Mouse (Mus musculus): Measurements from ENCODE around the gene Psmd14. TPM values are rescaled to one million over a fixed set of nuclear protein-coding genes. Genes with fewer than 3 reads are reported as not detected.

Psmd14 gene
- polyA plus RNA-seq, 1 experiment: 0.59 TPM

DNA sequence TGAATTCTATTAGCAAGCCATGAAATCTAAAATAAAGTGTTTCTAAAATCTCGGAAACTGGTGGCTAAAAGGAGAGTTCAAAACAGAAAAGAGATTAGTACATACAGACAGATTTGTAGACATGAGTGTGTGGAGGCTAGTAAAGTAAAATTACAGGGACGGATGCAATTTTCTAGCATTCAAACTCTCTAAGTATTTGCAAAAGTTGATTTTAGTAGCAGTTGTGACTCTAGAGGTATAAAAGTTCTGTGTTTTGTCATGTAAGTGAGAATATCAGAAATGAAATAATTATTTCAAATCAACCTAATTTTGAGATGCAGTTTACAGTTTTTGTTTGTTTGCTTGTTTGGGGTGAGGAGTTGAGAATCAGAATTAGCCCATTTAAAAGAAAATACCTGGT lies 96.3 kb downstream of the Psmd14 start:
- no peaks in the 10 kb centered on the region for H3K36me3 ChIP-seq (ENCODE audit: control insufficient read depth)
- peaks cover 10% of the 10 kb centered on the region for H3K4me1 ChIP-seq (ENCODE audit: control insufficient read depth)
- H3K4me3 ChIP-seq (replicated peaks): no peak overlapping the region
- peaks cover 100% of the 10 kb centered on the region for H3K27me3 ChIP-seq (ENCODE audit: control insufficient read depth)
- peaks cover 27% of the 10 kb centered on the region for H3K9me3 ChIP-seq (ENCODE audit: control insufficient read depth, low read length)
- TF ChIP-seq TAL1 (IDR thresholded peaks at IDR 0.05; ENCODE audit: low read length) (no peak), GATA1 (IDR thresholded peaks at IDR 0.05; ENCODE audit: low read length) (no peak)

DNA sequence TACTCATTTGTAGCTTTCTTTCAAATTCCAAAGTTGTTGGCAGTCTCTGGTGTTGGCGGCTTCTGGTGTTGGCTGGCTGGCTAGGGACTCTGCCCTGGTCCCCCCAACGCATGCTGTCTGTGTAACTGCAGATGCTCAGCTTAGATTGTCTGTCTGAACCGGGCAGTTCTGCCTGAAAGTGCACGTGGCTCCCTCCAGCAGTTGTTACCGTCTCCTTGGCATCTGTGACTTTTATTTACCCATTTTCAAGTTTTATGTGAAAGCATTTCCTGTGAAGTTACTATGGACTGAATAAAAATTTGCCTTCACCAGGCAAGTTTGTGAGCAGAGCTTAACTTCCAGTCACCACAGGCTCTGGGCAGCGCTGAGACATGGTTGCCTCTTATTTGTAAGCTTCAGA lies 97.3 kb downstream of the Psmd14 start:
- H3K27me3 ChIP-seq (ENCODE audit: control insufficient read depth): peaks cover 100% of the 10 kb centered on the region
- H3K4me1 ChIP-seq (ENCODE audit: control insufficient read depth): peaks cover 10% of the 10 kb centered on the region
- H3K9me3 ChIP-seq (ENCODE audit: control insufficient read depth, low read length): peaks cover 27% of the 10 kb centered on the region
- no peaks in the 10 kb centered on the region for H3K36me3 ChIP-seq (ENCODE audit: control insufficient read depth)
- no peak for TF ChIP-seq GATA1 (IDR thresholded peaks at IDR 0.05; ENCODE audit: low read length)
- no peak for TF ChIP-seq TAL1 (IDR thresholded peaks at IDR 0.05; ENCODE audit: low read length)
- H3K4me3 ChIP-seq (replicated peaks): no peak overlapping the region

DNA sequence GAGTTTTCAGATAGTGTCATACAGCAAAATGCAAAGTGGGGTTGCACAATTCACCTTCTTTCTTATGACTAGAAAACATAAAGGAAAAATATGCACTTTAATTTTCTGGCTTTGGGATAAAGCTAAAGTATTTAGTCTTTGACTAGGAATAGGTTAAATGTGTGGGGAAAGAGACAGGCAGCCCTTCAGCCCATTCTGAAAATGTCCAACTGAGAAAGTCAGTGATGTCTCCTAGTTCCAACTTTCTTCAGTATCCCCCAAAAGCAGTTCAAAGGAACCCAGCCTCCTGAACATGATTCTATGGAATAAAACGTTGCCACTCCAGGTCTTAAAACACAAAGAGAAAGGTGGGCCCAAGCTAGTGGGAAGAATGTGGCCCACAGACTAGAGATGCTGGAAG lies 97.9 kb downstream of the Psmd14 start:
- no peaks in the 10 kb centered on the region for H3K36me3 ChIP-seq (ENCODE audit: control insufficient read depth)
- no peak for TF ChIP-seq GATA1 (IDR thresholded peaks at IDR 0.05; ENCODE audit: low read length)
- no peak for TF ChIP-seq TAL1 (IDR thresholded peaks at IDR 0.05; ENCODE audit: low read length)
- no peak overlapping the region for H3K4me3 ChIP-seq (replicated peaks)
- H3K27me3 ChIP-seq (ENCODE audit: control insufficient read depth): peaks cover 100% of the 10 kb centered on the region
- peaks cover 10% of the 10 kb centered on the region for H3K4me1 ChIP-seq (ENCODE audit: control insufficient read depth)
- peaks cover 27% of the 10 kb centered on the region for H3K9me3 ChIP-seq (ENCODE audit: control insufficient read depth, low read length)

DNA sequence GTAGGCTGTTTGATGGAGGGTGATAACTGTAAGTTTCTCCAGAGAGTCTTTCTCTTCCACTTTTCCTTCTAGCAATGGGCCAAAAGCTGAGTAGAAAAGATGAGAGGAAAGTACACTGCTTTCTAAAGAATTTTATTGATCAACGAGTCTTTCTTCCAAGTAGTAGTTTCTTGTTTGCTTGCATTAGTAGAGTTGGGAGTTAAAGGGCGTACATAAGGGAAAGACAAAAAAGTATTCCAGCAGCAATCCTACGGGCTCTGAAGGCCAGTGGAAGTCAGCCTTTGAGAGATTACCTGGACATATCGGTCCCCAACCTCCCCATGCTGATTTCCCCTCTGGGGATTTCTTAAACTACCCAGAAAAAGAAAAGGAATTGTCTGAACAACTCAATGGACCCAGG lies 99.3 kb downstream of the Psmd14 start:
- no peaks in the 10 kb centered on the region for H3K36me3 ChIP-seq (ENCODE audit: control insufficient read depth)
- TF ChIP-seq GATA1 (IDR thresholded peaks at IDR 0.05; ENCODE audit: low read length) (no peak), TAL1 (IDR thresholded peaks at IDR 0.05; ENCODE audit: low read length) (no peak)
- H3K4me1 ChIP-seq (ENCODE audit: control insufficient read depth): peaks cover 10% of the 10 kb centered on the region
- peaks cover 100% of the 10 kb centered on the region for H3K27me3 ChIP-seq (ENCODE audit: control insufficient read depth)
- no peak overlapping the region for H3K4me3 ChIP-seq (replicated peaks)
- H3K9me3 ChIP-seq (ENCODE audit: control insufficient read depth, low read length): peaks cover 19% of the 10 kb centered on the region

- Histone ChIP-seq H3K4me3 (replicated peaks) (no peak overlapping the region), H3K27me3 (ENCODE audit: control insufficient read depth) (peaks cover 100% of the 10 kb centered on the region), H3K4me1 (ENCODE audit: control insufficient read depth) (peaks cover 10% of the 10 kb centered on the region), H3K36me3 (ENCODE audit: control insufficient read depth) (no peaks in the 10 kb centered on the region), H3K9me3 (ENCODE audit: control insufficient read depth, low read length) (peaks cover 19% of the 10 kb centered on the region)
- TF ChIP-seq GATA1 (IDR thresholded peaks at IDR 0.05; ENCODE audit: low read length): no peak
- no peak for TF ChIP-seq TAL1 (IDR thresholded peaks at IDR 0.05; ENCODE audit: low read length)
Measured at GRCm38 (mm10) chr2:61811163-61811506, 99.6 kb downstream of the Psmd14 start.

DNA sequence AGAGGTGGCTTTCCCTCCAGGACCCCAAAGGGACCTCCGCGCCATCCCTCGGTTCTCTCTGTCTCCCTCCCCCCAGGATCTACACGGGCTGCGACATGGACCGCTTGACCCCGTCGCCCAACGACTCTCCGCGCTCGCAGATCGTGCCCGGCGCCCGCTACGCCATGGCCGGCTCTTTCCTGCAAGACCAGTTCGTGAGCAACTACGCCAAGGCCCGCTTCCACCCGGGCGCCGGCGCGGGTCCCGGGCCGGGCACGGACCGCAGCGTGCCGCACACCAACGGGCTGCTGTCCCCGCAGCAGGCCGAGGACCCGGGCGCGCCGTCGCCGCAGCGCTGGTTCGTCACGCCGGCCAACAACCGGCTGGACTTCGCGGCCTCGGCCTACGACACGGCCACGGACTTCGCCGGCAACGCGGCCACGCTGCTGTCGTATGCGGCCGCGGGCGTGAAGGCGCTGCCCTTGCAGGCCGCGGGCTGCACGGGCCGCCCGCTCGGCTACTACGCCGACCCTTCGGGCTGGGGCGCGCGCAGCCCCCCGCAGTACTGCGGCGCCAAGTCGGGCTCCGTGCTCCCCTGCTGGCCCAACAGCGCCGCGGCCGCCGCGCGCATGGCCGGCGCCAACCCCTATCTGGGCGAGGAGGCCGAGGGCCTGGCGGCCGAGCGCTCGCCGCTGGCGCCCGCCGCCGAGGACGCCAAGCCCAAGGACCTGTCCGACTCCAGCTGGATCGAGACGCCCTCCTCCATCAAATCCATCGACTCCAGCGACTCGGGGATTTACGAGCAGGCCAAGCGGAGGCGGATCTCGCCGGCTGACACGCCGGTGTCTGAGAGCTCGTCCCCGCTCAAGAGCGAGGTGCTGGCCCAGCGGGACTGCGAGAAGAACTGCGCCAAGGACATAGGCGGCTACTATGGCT lies 100.3 kb downstream of the Psmd14 start:
- H3K4me3 ChIP-seq (replicated peaks): peak overlapping the region; percentile 10
- TF ChIP-seq GATA1 (IDR thresholded peaks at IDR 0.05; ENCODE audit: low read length) (no peak), TAL1 (IDR thresholded peaks at IDR 0.05; ENCODE audit: low read length) (no peak)

GRCm38 (mm10) chr2:61812536-61812935 lies 101.0 kb downstream of the Psmd14 start:
- Histone ChIP-seq H3K4me1 (ENCODE audit: control insufficient read depth) (peaks cover 10% of the 10 kb centered on the region), H3K27me3 (ENCODE audit: control insufficient read depth) (peaks cover 99% of the 10 kb centered on the region), H3K4me3 (replicated peaks) (no peak overlapping the region), H3K36me3 (ENCODE audit: control insufficient read depth) (no peaks in the 10 kb centered on the region), H3K9me3 (ENCODE audit: control insufficient read depth, low read length) (peaks cover 13% of the 10 kb centered on the region)
- no peak for TF ChIP-seq GATA1 (IDR thresholded peaks at IDR 0.05; ENCODE audit: low read length)
- no peak for TF ChIP-seq TAL1 (IDR thresholded peaks at IDR 0.05; ENCODE audit: low read length)

More for the DNA sequence above, 100.3 kb downstream of the Psmd14 start:
- peaks cover 100% of the 10 kb centered on the region for H3K27me3 ChIP-seq (ENCODE audit: control insufficient read depth)
- H3K4me1 ChIP-seq (ENCODE audit: control insufficient read depth): peaks cover 10% of the 10 kb centered on the region
- H3K9me3 ChIP-seq (ENCODE audit: control insufficient read depth, low read length): peaks cover 19% of the 10 kb centered on the region
- H3K36me3 ChIP-seq (ENCODE audit: control insufficient read depth): no peaks in the 10 kb centered on the region

GRCm38 (mm10) chr2:61813106-61813505 lies 101.6 kb downstream of the Psmd14 start:
- Histone ChIP-seq H3K27me3 (ENCODE audit: control insufficient read depth) (peaks cover 99% of the 10 kb centered on the region), H3K9me3 (ENCODE audit: control insufficient read depth, low read length) (peaks cover 13% of the 10 kb centered on the region), H3K36me3 (ENCODE audit: control insufficient read depth) (no peaks in the 10 kb centered on the region), H3K4me1 (ENCODE audit: control insufficient read depth) (peaks cover 10% of the 10 kb centered on the region), H3K4me3 (replicated peaks) (no peak overlapping the region)
- no peak for TF ChIP-seq TAL1 (IDR thresholded peaks at IDR 0.05; ENCODE audit: low read length)
- TF ChIP-seq GATA1 (IDR thresholded peaks at IDR 0.05; ENCODE audit: low read length): no peak

DNA sequence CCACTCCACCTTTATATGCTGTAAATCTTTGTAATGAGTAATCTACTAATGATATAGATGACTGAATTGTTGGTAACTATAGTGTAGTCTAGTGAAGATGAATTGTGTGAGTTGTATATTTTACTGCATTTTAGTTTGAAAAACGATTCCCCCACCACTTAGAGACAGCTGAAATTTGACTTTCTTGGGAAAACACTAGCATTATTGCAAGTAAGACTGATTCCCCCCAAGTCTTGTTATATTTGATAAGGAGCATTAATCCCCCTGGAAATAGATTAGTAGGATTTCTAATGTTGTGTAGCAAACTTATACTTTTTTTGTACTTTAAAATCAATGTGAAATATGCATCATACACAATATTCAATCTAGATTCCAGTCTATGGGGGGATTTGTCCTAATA lies 102.0 kb downstream of the Psmd14 start:
- peaks cover 99% of the 10 kb centered on the region for H3K27me3 ChIP-seq (ENCODE audit: control insufficient read depth)
- no peak for TF ChIP-seq GATA1 (IDR thresholded peaks at IDR 0.05; ENCODE audit: low read length)
- TF ChIP-seq TAL1 (IDR thresholded peaks at IDR 0.05; ENCODE audit: low read length): no peak
- no peaks in the 10 kb centered on the region for H3K36me3 ChIP-seq (ENCODE audit: control insufficient read depth)
- peaks cover 10% of the 10 kb centered on the region for H3K4me1 ChIP-seq (ENCODE audit: control insufficient read depth)
- H3K4me3 ChIP-seq (replicated peaks): no peak overlapping the region
- peaks cover 13% of the 10 kb centered on the region for H3K9me3 ChIP-seq (ENCODE audit: control insufficient read depth, low read length)

Data from erythroblast, embryonic 14.5 days (primary cell).